Mouse (Mus musculus) midbrain, embryonic 16.5 days (tissue): ENCODE data around the gene Dnaja3. TPM values are rescaled to one million over a fixed set of nuclear protein-coding genes. Genes with fewer than 3 reads are reported as not detected.

Experiments used
- ATAC-seq: fragments of 200-750 bp; cut with Nextera tagmentation; 2 replicates; pipeline ENCODE4 v1.8.0; 2017; ENCODE audit warnings: moderate TSS enrichment
- H3K27ac ChIP-seq: fragments of 300-500 bp; sonication (generic); 2 replicates; pipeline ENCODE4 v1.5.1; 2014; ENCODE audit warnings: mild to moderate bottlenecking, low read length, mixed read lengths
- H3K27me3 ChIP-seq: fragments of 300-500 bp; sonication (generic); 2 replicates; pipeline ENCODE4 v1.6.1; 2014; ENCODE audit warnings: low read depth, low read length, mixed read lengths; ENCODE audit not compliant: control insufficient read depth, insufficient read depth
- H3K36me3 ChIP-seq: fragments of 300-500 bp; sonication (generic); 2 replicates; pipeline ENCODE4 v1.6.1; 2014; ENCODE audit warnings: mild to moderate bottlenecking, low read length, moderate library complexity, mixed read lengths; ENCODE audit not compliant: control insufficient read depth, insufficient read depth
- H3K4me1 ChIP-seq: fragments of 300-500 bp; sonication (generic); 2 replicates; pipeline ENCODE4 v1.6.1; 2014; ENCODE audit warnings: mild to moderate bottlenecking, low read length, mixed read lengths; ENCODE audit not compliant: control insufficient read depth, insufficient read depth
- H3K4me2 ChIP-seq: fragments of 300-500 bp; sonication (generic); 2 replicates; pipeline ENCODE4 v1.6.1; 2014; ENCODE audit warnings: mild to moderate bottlenecking, low read length, mixed read lengths
- H3K4me3 ChIP-seq: fragments of 300-500 bp; sonication (generic); 2 replicates; pipeline ENCODE4 v1.5.1; 2014; ENCODE audit warnings: low read depth, mild to moderate bottlenecking, low read length, moderate library complexity, mixed read lengths
- H3K9ac ChIP-seq: fragments of 300-500 bp; sonication (generic); 2 replicates; pipeline ENCODE4 v1.6.1; 2014; ENCODE audit warnings: low read depth, low read length, mixed read lengths
- H3K9me3 ChIP-seq: fragments of 300-500 bp; sonication (generic); replicated peaks from 2 replicates; pipeline ENCODE4 v1.6.1; 2014; ENCODE audit warnings: mild to moderate bottlenecking, low read length, mixed read lengths; ENCODE audit not compliant: control insufficient read depth, poor library complexity, severe bottlenecking
- WGBS: fragments of 180-500 bp; shearing (Covaris S2); extraction: QIAGEN DNeasy Blood & Tissue Kit; methylation state at CpG from one replicate; pipeline ENCODE4 v1.1.7; 2014; 5-methylcytosine and 5-hydroxymethylcytosine counted together
- polyA plus RNA-seq: library from polyadenylated mRNA; unstranded; fragments of >200 nt; fragmentation: Nextera tagmentation; extraction: Ambion mirVana; gene quantifications from 2 replicates; pipeline ENCODE4 v1.2.1, GENCODE M21; 2015

The Dnaja3 gene
- polyA plus RNA-seq, 1 experiment from 2014 or later: 70.2 TPM

GRCm38 (mm10) chr16:4654706-4655105 lies 14.9 kb downstream of the Dnaja3 start:
- Histone ChIP-seq H3K9me3 (no peaks in the 10 kb centered on the region), H3K36me3 (peaks cover 9% of the 10 kb centered on the region), H3K4me2 (no peak overlapping the region), H3K9ac (no peak overlapping the region), H3K27ac (no peak overlapping the region), H3K4me1 (peaks cover 11% of the 10 kb centered on the region; the same call in 1 of the 2 replicates), H3K27me3 (no peaks in the 10 kb centered on the region), H3K4me3 (no peak overlapping the region)
- WGBS: 83% methylated on average over 10 of the region's 10 CpGs
- ATAC-seq: no peak

- peaks cover 11% of the 10 kb centered on the region; the same call in 1 of the 2 replicates for H3K4me1 ChIP-seq
- peak overlapping the region; percentile 59 for H3K27ac ChIP-seq
- no peaks in the 10 kb centered on the region for H3K27me3 ChIP-seq
- WGBS: 67% methylated on average over 4 of the region's 4 CpGs
- no peak overlapping the region for H3K4me3 ChIP-seq
- H3K4me2 ChIP-seq: no peak overlapping the region
- peaks cover 9% of the 10 kb centered on the region for H3K36me3 ChIP-seq
- ATAC-seq: no peak
- H3K9ac ChIP-seq: 0 out of 2 replicates have a peak overlapping the region, but pooled peaks have one; percentile 4
- H3K9me3 ChIP-seq: no peaks in the 10 kb centered on the region
These were observed 15.5 kb downstream of the Dnaja3 start for GRCm38 (mm10) chr16:4655251-4655734.

- H3K4me2 ChIP-seq: no peak overlapping the region
- peak; percentile 41; the same call in 1 of the 2 replicates for ATAC-seq
- peaks cover 11% of the 10 kb centered on the region; the same call in 1 of the 2 replicates for H3K4me1 ChIP-seq
- H3K9me3 ChIP-seq: no peaks in the 10 kb centered on the region
- H3K36me3 ChIP-seq: peaks cover 10% of the 10 kb centered on the region
- WGBS: 26% methylated on average over 11 of the region's 11 CpGs
- H3K27ac ChIP-seq: peak overlapping the region; percentile 59
- H3K9ac ChIP-seq: 0 out of 2 replicates have a peak overlapping the region, but pooled peaks have one; percentile 4
- no peaks in the 10 kb centered on the region for H3K27me3 ChIP-seq
- H3K4me3 ChIP-seq: no peak overlapping the region
These were observed 16.2 kb downstream of the Dnaja3 start for GRCm38 (mm10) chr16:4655764-4656570.

- 59% methylated on average over 9 of the region's 9 CpGs for WGBS
- Histone ChIP-seq H3K36me3 (peaks cover 14% of the 10 kb centered on the region), H3K4me3 (no peak overlapping the region), H3K4me1 (peaks cover 11% of the 10 kb centered on the region; the same call in 1 of the 2 replicates), H3K27me3 (no peaks in the 10 kb centered on the region), H3K9me3 (no peaks in the 10 kb centered on the region), H3K27ac (no peak overlapping the region), H3K4me2 (no peak overlapping the region), H3K9ac (no peak overlapping the region)
- ATAC-seq: no peak
These were observed 16.8 kb downstream of the Dnaja3 start for GRCm38 (mm10) chr16:4656571-4657081.

GRCm38 (mm10) chr16:4658781-4659245 lies 19.0 kb downstream of the Dnaja3 start:
- no peaks in the 10 kb centered on the region for H3K27me3 ChIP-seq
- H3K4me3 ChIP-seq: no peak overlapping the region
- peaks cover 11% of the 10 kb centered on the region; the same call in 1 of the 2 replicates for H3K4me1 ChIP-seq
- ATAC-seq: peak; percentile 48; the same call in 1 of the 2 replicates
- no peak overlapping the region for H3K27ac ChIP-seq
- H3K36me3 ChIP-seq: peaks cover 13% of the 10 kb centered on the region
- H3K4me2 ChIP-seq: no peak overlapping the region
- no peak overlapping the region for H3K9ac ChIP-seq
- WGBS: 24% methylated on average over 11 of the region's 11 CpGs
- H3K9me3 ChIP-seq: no peaks in the 10 kb centered on the region

GRCm38 (mm10) chr16:4659326-4659725 lies 19.5 kb downstream of the Dnaja3 start:
- Histone ChIP-seq H3K4me3 (no peak overlapping the region), H3K27me3 (no peaks in the 10 kb centered on the region), H3K9ac (no peak overlapping the region), H3K27ac (no peak overlapping the region; the same call in 1 of the 2 replicates), H3K9me3 (no peaks in the 10 kb centered on the region), H3K36me3 (peaks cover 13% of the 10 kb centered on the region), H3K4me1 (peaks cover 11% of the 10 kb centered on the region; the same call in 1 of the 2 replicates), H3K4me2 (no peak overlapping the region)
- whole genome bisulfite sequencing: 6% methylated on average over 2 of the region's 2 CpGs
- no peak for ATAC-seq

GRCm38 (mm10) chr16:4661605-4662004 lies 21.8 kb downstream of the Dnaja3 start:
- Histone ChIP-seq H3K9me3 (no peaks in the 10 kb centered on the region), H3K9ac (no peak overlapping the region), H3K4me3 (no peak overlapping the region), H3K27me3 (no peaks in the 10 kb centered on the region), H3K27ac (no peak overlapping the region), H3K4me2 (no peak overlapping the region), H3K36me3 (peaks cover 9% of the 10 kb centered on the region; the same call in 1 of the 2 replicates), H3K4me1 (peaks cover 3% of the 10 kb centered on the region; the same call in 1 of the 2 replicates)
- 80% methylated on average over 2 of the region's 2 CpGs for WGBS
- ATAC-seq: no peak

GRCm38 (mm10) chr16:4663806-4664205 lies 24.0 kb downstream of the Dnaja3 start:
- Histone ChIP-seq H3K9ac (no peak overlapping the region), H3K27ac (no peak overlapping the region), H3K4me3 (no peak overlapping the region), H3K36me3 (peaks cover 9% of the 10 kb centered on the region; the same call in 1 of the 2 replicates), H3K4me1 (peaks cover 3% of the 10 kb centered on the region; the same call in 1 of the 2 replicates), H3K27me3 (no peaks in the 10 kb centered on the region), H3K9me3 (no peaks in the 10 kb centered on the region), H3K4me2 (no peak overlapping the region)
- ATAC-seq: no peak
- WGBS: 80% methylated on average over 2 of the region's 2 CpGs
